Mouse (Mus musculus) Patski (cell line): ENCODE measurements around the gene Naa35. TPM values are rescaled to one million over a fixed set of nuclear protein-coding genes. Genes with fewer than 3 reads are reported as not detected.

Experiments used
- ATAC-seq: fragments of 100-300 bp; one replicate; pipeline ENCODE4 v1.8.0; 2021
- CTCF ChIA-PET: fragments of 350-600 bp; sonication (Branson Sonifier 250); formaldehyde crosslinking; loops from one replicate; lab custom pipeline; 2022; ENCODE audit warnings: inconsistent platforms; lab: Charles Lee
- POLR2A ChIA-PET: fragments of 350-600 bp; sonication (Branson Sonifier 250); formaldehyde crosslinking; loops from one replicate; lab custom pipeline; 2022; ENCODE audit warnings: antibody characterized with exemption, inconsistent platforms; lab: Charles Lee
- DNase-seq: peaks from one replicate; pipeline ENCODE4 v3.0.0-alpha.2; 2011; ENCODE audit warnings: low read depth, low spot score
- H3K27me3 ChIP-seq: fragments of 371-371 bp; one replicate; pipeline ENCODE4 v1.5.1; 2021
- CTCF ChIP-seq: fragments of 100-300 bp; IDR thresholded peaks from one replicate; pipeline ENCODE4 v1.5.1; 2021
- in situ Hi-C: fragments of 300-500 bp; cut with MboI; formaldehyde crosslinking; loops from 3 replicates; pipeline ENCODE4 v1.11.1; 2018; ENCODE audit warnings: low pct_unique_long_range_greater_than_20kb, mixed read lengths
- polyA plus RNA-seq: library from polyadenylated mRNA; unstranded; gene quantifications from one replicate; pipeline ENCODE4 v1.2.3, GENCODE M21; 2021

The Naa35 gene
- polyA plus RNA-seq, 1 experiment from 2014 or later = 75.0 TPM

- POLR2A ChIA-PET = no interaction called here
- CTCF ChIA-PET = interaction anchor here (1.2 to 1.4 kb wide), 2 partner anchors 28 to 175 kb away, joined by 3 read pairs; no protein-coding TSS in a partner anchor
- ATAC-seq = no peak
- no peak for TF ChIP-seq CTCF
- no peak for DNase-seq
- no peaks in the 10 kb centered on the region for H3K27me3 ChIP-seq
- in situ Hi-C loops = no loop called here
Measured at GRCm38 (mm10) chr13:59552751-59553150, 32.3 kb upstream of the Naa35 start.

DNA sequence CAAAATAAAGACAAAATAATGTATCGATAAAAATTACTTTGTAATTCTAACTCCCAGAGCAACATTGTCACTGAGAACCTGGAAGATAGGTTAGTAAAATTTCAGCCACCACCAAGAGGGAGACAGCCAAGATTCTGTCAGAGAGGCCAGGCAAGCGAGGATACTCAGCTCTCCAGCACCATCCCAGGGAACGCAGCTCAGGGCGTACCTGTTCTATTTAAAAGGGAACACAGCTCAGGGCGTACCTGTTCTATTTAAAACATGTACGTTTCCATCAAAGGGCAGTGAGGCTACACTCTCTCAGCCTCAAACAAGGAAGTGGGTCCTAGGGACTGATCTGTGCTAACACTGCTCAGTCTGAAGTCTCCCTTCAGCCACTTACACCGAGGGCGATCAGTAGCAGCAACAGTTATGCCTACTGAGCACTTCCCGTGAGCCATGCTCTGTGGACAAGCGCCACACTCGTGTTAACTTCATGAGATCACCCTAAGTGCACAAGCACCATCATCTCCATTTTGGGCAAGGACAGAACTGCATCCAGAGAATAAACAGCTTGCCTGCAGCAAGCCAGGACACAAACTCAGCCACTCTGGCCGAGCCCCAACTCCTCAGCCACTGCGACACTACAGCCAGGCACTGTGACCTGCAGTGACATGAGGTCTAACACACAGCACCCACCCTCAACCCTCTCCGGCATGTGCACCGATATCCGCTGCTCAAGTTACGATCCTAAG is 30.1 kb upstream of the Naa35 start:
- CTCF ChIA-PET = no interaction called here
- in situ Hi-C loops = no loop called here
- no peaks in the 10 kb centered on the region for H3K27me3 ChIP-seq
- no peak for ATAC-seq
- no peak for DNase-seq
- no peak for TF ChIP-seq CTCF
- POLR2A ChIA-PET = no interaction called here

DNA sequence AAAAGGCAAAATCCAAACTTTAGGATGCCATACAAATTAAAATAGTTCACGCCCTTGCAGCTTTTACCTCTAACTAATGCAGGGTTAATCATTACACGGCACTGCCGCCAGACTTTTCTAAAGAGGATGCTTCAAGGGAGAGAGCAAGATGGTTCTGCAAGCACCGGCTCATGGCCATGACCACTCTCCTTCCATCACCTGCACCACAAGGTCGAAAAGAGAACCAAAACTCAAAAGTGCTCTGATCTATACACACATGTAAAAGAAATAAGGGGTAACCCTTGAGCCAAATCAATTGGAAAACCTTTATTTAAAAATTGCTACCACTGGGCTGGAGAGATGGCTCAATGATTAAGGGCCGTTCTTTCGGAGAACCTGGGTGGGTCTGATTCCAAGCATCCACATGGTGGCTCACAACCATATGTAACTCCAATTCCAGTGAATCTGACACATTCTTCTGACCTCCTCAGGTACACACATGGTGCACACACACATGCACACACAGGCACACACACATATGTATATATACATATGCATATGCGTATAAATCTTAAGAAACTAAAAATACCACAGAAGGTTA is 29.4 kb upstream of the Naa35 start:
- TF ChIP-seq CTCF = no peak
- ATAC-seq (no peak), DNase-seq (no peak)
- no peaks in the 10 kb centered on the region for H3K27me3 ChIP-seq
- in situ Hi-C loops = no loop called here
- POLR2A ChIA-PET = no interaction called here
- CTCF ChIA-PET = no interaction called here

DNA sequence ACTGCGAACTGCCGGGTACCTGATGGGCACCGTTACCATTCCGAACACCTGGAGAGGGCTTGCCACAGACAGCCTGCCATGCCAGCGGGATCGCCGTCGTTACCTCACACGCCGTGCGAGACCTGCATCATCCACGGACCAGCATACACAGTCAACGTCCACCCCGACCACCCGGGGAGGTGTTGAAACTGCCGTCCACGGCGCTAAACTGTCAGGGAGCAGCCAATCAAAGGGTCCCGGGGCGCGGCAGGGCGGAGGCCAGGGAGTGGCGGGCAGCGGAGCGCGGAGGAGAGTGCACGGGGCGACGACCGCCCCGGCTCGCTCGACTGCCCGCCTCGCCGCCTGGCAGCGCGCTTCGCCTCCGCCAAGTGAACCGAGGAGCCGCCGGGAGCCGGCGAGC is 28.4 kb upstream of the Naa35 start:
- ATAC-seq (peak; percentile 83), DNase-seq (no peak)
- in situ Hi-C loops = no loop called here
- ChIA-PET POLR2A (no interaction called here), CTCF (no interaction called here)
- H3K27me3 ChIP-seq = no peaks in the 10 kb centered on the region
- TF ChIP-seq CTCF = no peak

- H3K27me3 ChIP-seq = no peaks in the 10 kb centered on the region
- peak; percentile 82 for ATAC-seq
- DNase-seq = no peak
- in situ Hi-C loops = no loop called here
- ChIA-PET CTCF (interaction anchor here (2.5 kb wide), 1 partner anchor 9 kb away, joined by 7 read pairs; no protein-coding TSS in a partner anchor), POLR2A (no interaction called here)
- no peak for TF ChIP-seq CTCF
Measured at GRCm38 (mm10) chr13:59557185-59557985, 27.7 kb upstream of the Naa35 start.

DNA sequence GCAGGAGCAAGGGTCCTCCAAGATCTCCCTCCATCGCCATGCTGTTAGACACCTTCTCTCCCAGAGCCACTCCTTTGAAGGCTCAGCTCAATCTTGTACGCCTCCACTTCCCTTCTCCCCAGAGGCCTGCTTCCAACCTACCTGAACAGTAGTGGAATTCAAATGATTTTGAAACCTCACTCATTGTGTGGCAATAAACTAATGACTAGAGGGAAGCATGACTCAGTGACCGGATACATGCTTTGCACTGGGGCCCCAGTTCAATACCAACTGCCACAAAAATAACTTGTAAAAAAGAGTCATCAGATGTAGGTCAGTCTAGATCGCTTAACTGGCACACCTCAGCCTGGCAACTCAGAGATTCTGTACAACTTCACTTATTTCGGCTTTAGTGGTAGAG is 26.3 kb upstream of the Naa35 start:
- no peaks in the 10 kb centered on the region for H3K27me3 ChIP-seq
- ChIA-PET CTCF (interaction anchor here (2.5 kb wide), 1 partner anchor 11 kb away, joined by 7 read pairs; no protein-coding TSS in a partner anchor), POLR2A (no interaction called here)
- ATAC-seq (no peak), DNase-seq (no peak)
- no peak for TF ChIP-seq CTCF
- in situ Hi-C loops = no loop called here

DNA sequence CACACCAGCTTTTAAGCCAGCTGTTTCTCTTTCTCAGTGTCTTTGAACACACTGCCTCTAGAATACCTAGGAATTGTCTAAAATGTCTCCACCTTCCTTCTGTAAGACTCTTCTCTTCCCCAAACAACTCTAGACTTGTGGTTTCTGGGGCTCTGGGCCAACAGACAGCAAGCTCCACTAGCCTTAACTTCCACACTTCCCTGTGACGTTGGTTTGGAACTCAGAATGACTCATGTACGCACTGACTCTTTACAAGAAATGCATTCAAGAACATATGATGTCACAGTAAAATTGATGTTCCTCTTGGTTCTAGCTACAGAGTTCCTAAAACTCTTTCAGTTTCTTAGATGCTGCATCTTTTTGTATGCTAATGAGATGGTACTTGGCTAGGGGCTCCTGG is 22.6 kb upstream of the Naa35 start:
- ChIA-PET POLR2A (no interaction called here), CTCF (no interaction called here)
- no peak for DNase-seq
- no peaks in the 10 kb centered on the region for H3K27me3 ChIP-seq
- ATAC-seq = no peak
- in situ Hi-C loops = no loop called here
- TF ChIP-seq CTCF = no peak

GRCm38 (mm10) chr13:59564505-59564904 is 20.6 kb upstream of the Naa35 start:
- POLR2A ChIA-PET = no interaction called here
- no peak for TF ChIP-seq CTCF
- CTCF ChIA-PET = no interaction called here
- H3K27me3 ChIP-seq = no peaks in the 10 kb centered on the region
- DNase-seq (no peak), ATAC-seq (no peak)
- in situ Hi-C loops = no loop called here

GRCm38 (mm10) chr13:59564923-59565322 is 20.1 kb upstream of the Naa35 start:
- in situ Hi-C loops = no loop called here
- POLR2A ChIA-PET = no interaction called here
- no peak for ATAC-seq
- TF ChIP-seq CTCF = no peak
- CTCF ChIA-PET = interaction anchor here (1.1 kb wide), 1 partner anchor 19 kb away, joined by 3 read pairs; no protein-coding TSS in a partner anchor
- no peaks in the 10 kb centered on the region for H3K27me3 ChIP-seq
- DNase-seq = no peak

GRCm38 (mm10) chr13:59565945-59566520 is 19.0 kb upstream of the Naa35 start:
- CTCF ChIA-PET = interaction anchor here (0.9 to 1.1 kb wide), 3 partner anchors 10 to 84 kb away, joined by 3 read pairs; no protein-coding TSS in a partner anchor
- no peak for TF ChIP-seq CTCF
- POLR2A ChIA-PET = no interaction called here
- no peak for DNase-seq
- peaks cover 6% of the 10 kb centered on the region for H3K27me3 ChIP-seq
- in situ Hi-C loops = no loop called here
- ATAC-seq = no peak
